Mouse (Mus musculus) gastrocnemius, adult 8-10 months (tissue): ENCODE results near the gene Gm21708. TPM values are rescaled to one million over a fixed set of nuclear protein-coding genes. Genes with fewer than 3 reads are reported as not detected.
"Not testable (repeated sequence)": the region's sequence is repeated elsewhere in the genome, so short reads cannot be mapped to it uniquely, and the experiment has no call there.

Experiments
- DNase-seq, 2 experiments: peaks; one replicate each; pipeline ENCODE4 v3.0.0; 2022; ENCODE audit warnings: low spot score in 2 of 2
- total RNA-seq, 4 experiments: library from RNA; stranded (reverse); gene quantifications; 2 replicates each; pipeline ENCODE4 v1.2.4; 2022

The Gm21708 gene
- total RNA-seq = not detected

GRCm38 (mm10) chrY:3410067-3410466 is at the start of gene Gm21708, which contains the start of gene Gm21704:
Gm21708 (minus strand) TSS chrY:3410167.
Gm21704 (minus strand) TSS chrY:3410167.
- not testable (repeated sequence) for DNase-seq

Other genes starting within 250 kb of the Gm21708 start
- not detected for gene Gm21677, start 103.7 kb downstream of the Gm21708 start, total RNA-seq
- gene Gm21693, start 64.8 kb downstream of the Gm21708 start, total RNA-seq = not detected
- not detected for gene Gm21704, start within 50 bp of the Gm21708 start, total RNA-seq